Mouse (Mus musculus): ENCODE results near the gene Hist1h2bf.
"Not testable (repeated sequence)": the region's sequence is repeated elsewhere in the genome, so short reads cannot be mapped to it uniquely, and the experiment has no call there.

The Hist1h2bf gene

DNA sequence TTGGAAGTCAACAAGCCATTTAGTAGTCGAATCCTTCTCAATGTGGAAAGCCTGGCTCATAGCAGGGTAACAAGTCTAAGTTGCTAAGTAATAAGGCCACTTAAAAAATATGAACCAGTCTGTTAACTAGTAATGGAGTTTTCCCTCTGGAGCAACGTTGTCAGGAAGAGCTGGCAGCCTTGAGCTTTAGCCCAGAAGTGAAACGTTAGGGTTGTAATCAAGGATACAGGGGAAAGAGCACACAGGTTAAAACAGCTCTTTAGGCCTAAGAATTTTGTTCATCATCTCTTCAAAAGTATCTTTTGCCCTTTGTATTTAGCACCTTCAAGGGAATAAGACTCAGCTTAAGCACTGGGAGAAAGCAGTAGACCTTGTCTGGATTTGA is 23.2 kb downstream of the Hist1h2bf start:
- CTCF ChIA-PET = interaction anchor here (0.8 kb wide), 1 partner anchor 16 kb away, joined by 4 read pairs; no protein-coding TSS in a partner anchor

DNA sequence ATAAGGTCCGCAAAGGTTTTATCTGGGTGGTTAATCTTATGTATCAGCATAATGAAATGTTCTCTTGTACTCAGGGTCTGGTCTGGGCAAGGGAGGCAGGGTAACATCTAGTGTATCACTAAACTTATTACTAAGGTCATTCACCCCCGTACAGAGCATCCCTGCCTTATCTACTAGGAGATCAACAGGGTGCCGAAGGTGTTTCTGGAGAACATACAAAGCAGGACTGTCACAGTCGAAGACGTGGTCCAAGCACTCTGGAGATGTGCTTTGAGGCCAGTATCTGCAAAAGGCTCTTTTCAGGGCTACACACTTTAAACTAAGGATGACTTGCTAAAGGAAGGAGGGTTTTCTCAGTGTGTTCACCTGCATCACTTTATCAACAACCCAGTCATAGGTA is 27.3 kb downstream of the Hist1h2bf start:
- CTCF ChIA-PET = no interaction called here

DNA sequence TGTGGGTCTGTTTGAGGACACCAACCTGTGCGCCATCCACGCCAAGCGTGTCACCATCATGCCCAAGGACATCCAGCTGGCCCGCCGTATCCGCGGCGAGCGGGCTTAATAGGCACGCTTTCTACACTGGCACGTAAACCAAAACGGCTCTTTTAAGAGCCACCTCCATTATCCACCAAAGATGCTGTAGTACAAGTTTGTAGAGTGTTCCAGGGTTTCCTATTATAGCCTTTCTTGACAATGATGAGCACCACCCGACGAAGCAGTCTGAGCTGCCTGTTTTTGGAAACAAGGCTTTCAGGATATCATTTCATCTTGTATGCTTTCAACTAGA is 29.2 kb downstream of the Hist1h2bf start:
- CTCF ChIA-PET = not testable (repeated sequence)

DNA sequence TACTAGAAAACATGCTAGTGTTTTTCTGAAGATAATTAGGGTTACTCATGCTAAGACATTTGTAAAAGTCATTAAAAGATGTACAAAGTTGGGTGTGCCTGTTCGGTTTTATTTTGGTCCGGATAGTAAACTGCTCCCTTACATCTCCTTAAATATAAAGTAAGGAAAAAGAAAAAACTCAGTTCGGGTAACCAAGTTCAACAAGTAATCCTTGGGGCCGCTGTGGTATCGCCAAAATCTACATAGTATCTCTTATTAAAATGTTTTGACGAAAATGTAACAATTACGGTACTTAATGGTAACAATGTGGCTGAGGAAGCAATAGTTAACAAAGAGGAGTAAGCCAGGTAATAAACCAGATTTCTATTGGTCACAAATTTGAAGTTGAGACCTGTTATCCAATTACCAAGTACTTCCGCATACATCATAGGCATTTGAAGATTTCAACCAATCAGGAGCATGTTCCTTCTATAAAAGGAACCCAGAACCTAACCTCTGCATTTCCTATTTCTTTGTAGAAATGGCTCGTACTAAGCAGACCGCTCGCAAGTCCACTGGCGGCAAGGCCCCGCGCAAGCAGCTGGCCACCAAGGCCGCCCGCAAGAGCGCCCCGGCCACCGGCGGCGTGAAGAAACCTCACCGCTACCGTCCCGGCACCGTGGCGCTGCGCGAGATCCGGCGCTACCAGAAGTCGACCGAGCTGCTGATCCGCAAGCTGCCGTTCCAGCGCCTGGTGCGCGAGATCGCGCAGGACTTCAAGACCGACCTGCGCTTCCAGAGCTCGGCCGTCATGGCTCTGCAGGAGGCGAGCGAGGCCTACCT is 29.8 kb downstream of the Hist1h2bf start, which contains the start of gene Hist1h3f:
Gene Hist1h3f, plus strand, starts transcription at position 88 of the 822 bp plus-strand sequence.
- CTCF ChIA-PET = interaction anchor here (1.0 kb wide), 1 partner anchor 12 kb away, joined by 4 read pairs; no protein-coding TSS in a partner anchor

DNA sequence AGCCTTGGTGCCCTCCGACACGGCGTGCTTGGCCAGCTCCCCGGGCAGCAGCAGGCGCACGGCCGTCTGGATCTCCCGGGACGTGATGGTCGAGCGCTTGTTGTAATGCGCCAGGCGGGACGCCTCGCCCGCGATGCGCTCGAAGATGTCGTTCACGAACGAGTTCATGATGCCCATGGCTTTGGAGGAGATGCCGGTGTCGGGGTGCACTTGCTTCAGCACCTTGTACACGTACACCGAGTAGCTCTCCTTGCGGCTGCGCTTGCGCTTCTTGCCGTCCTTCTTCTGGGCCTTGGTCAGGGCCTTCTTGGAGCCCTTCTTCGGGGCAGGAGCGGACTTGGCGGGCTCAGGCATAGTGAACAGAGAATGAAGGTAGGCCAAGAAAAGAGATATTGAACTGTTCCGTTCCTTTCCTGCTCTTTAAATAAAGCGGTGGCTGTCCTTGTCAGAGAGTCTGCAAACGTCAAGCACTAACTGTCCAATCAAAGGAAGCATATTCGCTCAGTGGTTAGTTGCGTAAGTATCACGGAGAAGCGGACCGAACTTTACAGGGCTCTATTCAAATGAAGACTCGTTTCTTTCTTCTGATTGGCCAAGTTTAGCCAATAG is 30.9 kb downstream of the Hist1h2bf start, which contains the start of gene Hist1h2bh:
Gene Hist1h2bh, minus strand, starts transcription at position 394 of the 609 bp plus-strand sequence.
- CTCF ChIA-PET = interaction anchor here (1.0 kb wide), 1 partner anchor 13 kb away, joined by 4 read pairs; no protein-coding TSS in a partner anchor

DNA sequence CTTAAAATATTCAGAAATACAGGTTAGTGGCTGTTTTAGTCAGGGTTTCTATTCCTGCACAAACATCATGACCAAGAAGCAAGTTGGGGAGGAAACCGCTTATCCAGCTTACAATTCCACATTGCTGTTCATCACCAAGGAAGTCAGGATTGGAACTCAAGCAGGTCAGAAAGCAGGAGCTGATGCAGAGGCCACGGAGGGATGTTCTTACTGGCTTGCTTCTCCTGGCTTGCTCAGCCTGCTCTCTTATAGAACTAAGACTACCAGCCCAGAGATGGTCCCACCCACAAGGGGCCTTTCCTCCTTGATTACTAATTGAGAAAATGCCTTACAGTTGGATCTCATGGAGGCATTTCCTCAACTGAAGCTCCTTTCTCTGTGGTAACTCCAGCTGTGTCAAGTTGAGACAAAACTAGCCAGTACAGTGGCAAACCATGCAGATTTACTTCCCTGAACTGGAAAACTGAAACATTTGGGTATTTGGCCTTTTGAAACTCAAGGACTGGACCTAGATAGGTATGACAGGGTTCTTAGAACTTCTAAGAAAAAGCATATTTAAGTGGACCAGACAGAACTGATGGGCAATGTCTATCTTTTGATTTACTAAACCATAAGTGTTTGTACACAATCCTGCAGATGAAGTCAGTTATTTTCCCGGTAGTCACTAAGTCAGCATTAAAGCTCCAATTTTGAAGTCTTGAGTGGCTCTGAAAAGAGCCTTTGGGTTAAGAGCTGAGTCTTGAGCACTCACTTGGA is 31.6 kb downstream of the Hist1h2bf start:
- CTCF ChIA-PET = interaction anchor here (0.6 kb wide), 1 partner anchor 109 kb away, joined by 3 read pairs; no protein-coding TSS in a partner anchor

DNA sequence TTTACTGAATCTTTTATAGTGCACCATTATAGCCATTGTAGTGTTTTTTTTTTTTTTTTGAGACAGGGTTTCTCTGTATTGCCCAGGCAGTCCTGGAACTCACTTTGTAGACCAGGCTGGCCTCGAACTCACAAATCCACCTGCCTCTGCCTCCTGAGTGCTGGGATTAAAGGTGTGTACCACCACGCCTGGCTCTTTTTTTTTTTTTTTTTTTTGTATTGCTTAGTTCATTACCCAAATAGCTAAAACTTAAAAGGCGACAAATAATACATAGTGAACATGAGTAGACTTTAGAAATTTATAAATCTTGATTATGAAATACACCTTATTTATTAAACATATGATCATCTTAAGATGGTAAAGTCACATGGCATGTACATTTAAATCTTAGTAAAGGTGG is 32.5 kb downstream of the Hist1h2bf start:
- CTCF ChIA-PET = interaction anchor here (0.6 to 0.7 kb wide), 2 partner anchors 24 to 109 kb away, joined by 3 to 5 read pairs; no protein-coding TSS in a partner anchor

DNA sequence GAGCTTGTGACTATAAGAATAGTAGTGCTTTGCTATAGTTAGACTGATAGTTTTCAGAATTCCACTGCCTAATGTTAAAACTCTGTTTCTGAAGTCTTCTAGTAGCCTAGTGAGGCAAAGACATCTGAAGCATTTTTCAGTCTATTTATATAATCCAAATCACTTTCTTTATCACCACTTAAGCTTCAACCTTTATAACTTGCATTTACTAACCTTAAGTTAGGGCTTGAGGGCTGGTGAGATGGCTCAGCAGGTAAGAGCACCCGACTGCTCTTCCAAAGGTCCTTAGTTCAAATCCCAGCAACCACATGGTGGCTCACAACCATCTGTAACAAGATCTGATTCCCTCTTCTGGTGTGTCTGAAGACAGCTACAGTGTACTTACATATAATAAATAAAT is 34.2 kb downstream of the Hist1h2bf start:
- CTCF ChIA-PET = interaction anchor here (0.8 kb wide), 1 partner anchor 103 kb away, joined by 3 read pairs; no protein-coding TSS in a partner anchor

DNA sequence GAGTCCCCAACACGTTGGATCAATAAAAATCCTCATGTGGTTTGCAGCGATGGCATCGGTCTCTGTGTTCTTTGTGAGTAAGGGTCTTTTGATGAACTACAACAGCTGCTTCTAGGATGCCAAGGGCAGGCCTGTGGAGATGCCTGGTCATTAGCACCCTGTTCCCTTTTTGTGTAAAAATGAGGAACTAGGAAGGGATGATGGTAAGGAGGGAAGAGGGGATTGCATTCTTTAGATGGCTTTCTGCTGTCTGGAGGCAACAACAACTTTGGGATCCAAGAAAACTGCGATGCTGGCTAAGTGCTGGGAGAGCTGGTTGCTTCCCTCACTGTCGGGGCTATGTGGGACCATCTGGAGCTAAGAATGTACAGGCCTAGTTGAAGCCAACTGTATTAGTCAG is 35.7 kb downstream of the Hist1h2bf start:
- CTCF ChIA-PET = interaction anchor here (1.8 kb wide), 1 partner anchor 15 kb away, joined by 4 read pairs; the partner anchor contains the start of gene Hist1h1d

DNA sequence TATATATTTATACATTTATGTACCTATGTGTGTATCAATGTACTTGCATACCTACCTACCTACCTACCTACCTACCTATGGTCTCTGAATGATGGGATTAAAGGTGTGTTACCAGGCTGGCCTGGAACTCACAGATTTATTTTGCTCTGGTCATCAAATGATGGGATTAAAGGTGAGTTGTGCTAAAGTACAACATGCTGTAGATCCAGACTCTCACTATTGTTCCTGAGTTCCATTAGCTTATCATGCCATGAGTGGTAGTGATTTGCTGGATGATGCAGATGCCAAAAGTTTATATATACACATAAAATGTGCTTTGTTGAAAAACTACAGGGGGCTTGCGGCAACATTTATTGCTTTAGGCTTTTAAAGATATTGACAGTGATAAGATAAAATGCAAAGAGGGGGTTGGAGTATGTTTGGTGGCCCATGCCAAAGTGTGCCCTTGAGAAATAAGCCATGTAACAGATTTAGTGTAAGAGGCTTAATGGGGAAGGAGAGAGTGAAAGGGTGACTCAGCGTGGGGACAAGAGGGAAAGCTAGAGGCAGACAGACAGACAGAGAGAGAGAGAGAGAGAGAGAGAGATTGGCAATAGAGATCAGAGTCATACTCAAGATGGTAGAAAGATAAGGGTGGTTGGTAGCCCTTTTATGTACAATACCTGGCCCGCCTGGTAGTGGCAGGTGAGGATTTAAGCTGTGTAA is 36.8 kb downstream of the Hist1h2bf start:
- CTCF ChIA-PET = interaction anchor here (0.7 to 1.8 kb wide), 2 partner anchors 9 to 16 kb away, joined by 4 read pairs; partner anchors contain the start of gene Hist1h1d

DNA sequence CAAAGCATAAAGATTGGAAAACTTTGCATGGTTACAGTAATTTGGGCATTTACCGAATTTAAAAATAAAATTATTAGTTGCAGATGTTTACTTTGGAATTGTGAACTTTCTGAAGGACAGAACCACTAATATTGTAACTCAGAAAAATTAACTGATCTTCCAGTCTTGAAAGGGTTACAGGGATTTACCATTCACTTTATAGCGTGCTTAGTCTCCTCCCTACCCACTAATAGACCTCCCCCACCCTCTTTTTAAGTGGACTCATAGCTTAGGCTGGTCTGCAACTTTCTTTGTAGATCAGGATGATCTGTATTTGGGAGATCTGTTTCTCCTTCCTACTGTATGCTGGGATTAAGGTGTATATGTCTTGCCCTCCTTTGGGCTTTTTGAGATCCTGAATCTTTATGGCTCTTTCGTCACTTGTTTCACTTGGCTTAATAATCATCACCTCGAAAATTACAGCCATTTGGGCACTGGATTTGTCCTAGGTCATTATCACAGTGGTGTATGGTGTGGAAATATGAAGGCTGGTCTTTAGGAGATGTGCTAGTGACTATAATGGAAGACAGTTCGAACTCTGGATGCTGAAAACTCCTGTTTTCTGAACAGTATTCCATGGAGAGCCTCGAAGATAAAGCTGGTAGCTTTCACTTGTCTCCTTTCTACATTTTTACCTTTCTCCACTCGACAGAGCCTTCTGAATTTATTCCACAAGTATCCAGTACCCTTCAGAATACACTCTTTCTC is 37.7 kb downstream of the Hist1h2bf start:
- CTCF ChIA-PET = interaction anchor here (0.7 to 1.8 kb wide), 2 partner anchors 10 to 17 kb away, joined by 4 read pairs; partner anchors contain the start of gene Hist1h1d

DNA sequence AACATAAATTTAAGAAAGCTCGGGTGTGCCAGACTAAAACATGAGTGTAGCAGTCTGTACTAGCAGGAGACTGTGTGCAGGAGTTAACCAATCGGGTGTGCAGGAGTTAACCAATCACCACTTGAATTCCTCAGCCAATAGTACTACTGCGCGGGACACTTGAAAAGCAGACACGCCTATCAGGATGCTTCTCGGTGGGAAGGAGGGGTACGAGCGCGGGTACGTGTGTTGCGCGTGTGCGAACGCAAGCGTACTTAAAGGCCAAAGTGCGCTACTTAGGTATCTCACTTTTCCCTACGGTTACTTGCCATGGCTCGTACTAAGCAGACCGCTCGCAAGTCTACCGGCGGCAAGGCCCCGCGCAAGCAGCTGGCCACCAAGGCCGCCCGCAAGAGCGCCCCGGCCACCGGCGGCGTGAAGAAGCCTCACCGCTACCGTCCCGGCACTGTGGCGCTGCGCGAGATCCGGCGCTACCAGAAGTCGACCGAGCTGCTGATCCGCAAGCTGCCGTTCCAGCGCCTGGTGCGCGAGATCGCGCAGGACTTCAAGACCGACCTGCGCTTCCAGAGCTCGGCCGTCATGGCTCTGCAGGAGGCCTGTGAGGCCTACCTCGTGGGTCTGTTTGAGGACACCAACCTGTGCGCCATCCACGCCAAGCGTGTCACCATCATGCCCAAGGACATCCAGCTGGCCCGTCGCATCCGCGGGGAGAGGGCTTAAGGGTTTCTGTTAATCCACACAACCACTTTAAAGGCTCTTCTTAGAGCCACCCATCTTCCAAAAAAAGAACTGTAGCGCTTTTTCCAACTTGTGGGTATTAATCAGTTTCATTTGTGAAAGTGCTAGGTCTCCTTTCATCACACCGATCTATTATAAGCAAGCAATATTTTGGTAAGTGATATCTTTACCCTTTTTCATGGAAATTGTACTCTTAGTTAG is 38.6 kb downstream of the Hist1h2bf start, which contains the start of gene Hist1h3g:
Gene Hist1h3g, plus strand, starts transcription at position 286 of the 939 bp plus-strand sequence.
- CTCF ChIA-PET = not testable (repeated sequence)

DNA sequence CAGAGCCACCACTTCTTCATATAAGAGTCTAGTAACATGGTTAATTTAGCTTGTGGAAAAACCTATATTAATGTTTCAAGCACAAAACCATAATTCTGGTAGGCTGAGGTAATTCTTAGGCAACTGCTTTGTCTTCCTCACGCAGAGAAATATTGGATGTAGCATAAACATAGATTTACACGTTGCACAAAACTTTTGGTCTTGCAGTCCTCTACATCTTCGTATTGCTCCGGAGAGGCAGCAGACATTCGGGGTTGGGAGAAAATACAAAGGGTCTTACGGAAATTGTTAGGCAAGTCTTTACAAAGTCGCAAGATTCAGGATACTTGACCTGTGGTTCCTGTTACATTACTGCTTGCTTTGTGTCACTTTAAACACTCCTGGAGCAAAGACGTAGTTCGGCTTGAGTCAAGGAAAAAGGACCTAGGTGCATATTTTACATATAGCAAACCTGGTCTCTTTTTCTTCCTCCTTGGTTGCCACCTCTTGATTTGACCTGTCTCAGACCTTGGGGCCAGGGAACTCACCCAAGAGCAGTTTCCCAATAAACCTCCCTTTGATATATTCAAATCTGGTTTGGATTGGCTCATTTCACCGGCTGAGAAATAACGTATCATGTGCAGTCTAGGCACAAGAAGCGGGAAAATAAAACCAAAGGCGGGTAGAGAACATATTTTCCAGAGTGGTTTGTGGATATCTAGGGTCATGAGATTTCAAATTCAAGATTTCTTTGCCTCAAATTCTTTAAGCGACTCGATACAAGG is 39.4 kb downstream of the Hist1h2bf start:
- CTCF ChIA-PET = interaction anchor here (0.6 kb wide), 1 partner anchor 717 kb away, joined by 3 read pairs; no protein-coding TSS in a partner anchor

DNA sequence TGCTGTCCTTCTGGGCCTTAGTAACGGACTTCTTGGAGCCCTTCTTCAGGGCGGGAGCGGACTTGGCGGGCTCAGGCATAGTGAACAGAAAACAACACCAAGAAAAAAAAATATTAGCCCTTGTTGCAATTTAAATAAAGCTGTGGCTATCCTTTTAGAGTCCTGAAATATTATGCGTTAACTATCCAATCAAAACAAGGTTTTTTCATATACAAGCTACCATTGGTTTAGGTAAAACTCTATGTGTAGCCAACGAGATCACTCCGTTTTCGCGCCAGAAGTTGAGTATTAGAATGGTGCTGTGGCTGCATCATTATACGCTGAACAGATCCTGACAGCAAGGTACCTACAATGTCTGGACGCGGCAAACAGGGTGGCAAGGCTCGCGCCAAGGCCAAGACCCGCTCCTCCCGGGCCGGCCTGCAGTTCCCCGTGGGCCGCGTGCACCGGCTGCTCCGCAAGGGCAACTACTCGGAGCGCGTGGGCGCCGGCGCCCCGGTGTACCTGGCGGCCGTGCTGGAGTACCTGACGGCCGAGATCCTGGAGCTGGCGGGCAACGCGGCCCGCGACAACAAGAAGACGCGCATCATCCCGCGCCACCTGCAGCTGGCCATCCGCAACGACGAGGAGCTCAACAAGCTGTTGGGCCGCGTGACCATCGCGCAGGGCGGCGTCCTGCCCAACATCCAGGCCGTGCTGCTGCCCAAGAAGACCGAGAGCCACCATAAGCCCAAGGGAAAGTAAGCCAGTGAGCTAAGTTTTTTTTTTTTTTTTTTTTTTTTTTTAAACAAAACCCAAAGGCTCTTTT is 40.2 kb downstream of the Hist1h2bf start, which contains the start of gene Hist1h2af:
Gene Hist1h2af, plus strand, starts transcription at position 347 of the 808 bp plus-strand sequence.
- CTCF ChIA-PET = interaction anchor here (0.6 kb wide), 1 partner anchor 717 kb away, joined by 3 read pairs; no protein-coding TSS in a partner anchor

DNA sequence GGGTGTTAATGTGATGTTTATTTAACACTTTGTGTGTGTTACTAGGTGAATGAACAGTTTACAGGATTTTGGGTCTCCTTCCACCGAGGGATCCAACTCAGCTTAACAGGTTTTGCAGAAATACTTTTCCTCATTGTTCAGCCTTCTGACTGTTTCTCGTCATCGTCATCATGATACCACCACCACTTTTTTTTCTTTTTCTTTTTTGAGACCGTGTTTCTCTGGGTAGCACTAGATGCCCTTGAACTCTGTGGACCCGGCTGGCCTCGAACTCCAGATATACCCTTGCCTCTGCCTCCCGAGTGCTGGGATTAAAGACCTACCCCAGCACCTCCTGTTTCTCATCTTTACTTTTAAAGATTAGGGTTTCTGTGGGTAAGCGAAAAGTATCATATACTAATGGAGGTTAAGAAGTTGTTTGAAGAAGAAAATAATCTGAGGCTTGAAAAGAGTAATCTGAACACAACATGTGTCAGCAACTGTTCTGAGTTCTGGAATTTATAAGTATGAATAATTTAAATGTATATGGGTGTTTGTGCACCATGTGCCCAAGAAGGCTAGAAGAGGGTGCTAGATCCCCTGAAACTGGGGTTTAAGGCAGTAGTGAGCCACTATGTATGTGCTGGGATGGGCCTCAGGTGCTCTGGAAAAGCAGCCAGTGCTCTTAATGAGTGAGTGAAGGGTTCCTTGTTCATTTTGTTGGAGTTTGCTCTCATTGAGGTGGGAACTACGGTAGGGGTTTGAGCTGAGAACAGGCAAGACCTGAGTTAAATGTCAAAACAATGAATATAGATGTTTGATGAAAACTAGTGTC is 41.5 kb downstream of the Hist1h2bf start:
- CTCF ChIA-PET = no interaction called here
